ENCODE assay signal across 37 mouse cellular contexts in the genomic region with DNA sequence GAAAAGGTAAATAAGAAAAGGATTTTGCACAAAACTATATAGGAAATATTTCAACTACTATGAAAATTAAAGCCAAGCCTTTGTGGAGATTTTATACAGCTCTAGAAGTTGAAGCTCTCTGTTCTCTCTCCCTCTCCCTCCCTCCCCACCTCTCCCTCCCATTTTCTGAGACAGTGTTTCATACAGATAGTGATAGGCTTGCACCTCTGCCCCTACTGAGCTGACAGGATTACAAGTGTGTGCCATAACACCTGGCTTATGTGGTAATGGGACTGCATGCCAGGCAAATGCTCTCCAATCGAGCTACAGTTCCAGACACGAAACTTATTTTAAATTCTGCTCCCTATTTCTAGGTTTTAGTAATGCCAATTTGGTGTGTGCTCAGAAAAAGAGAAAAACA. TPM values are rescaled to one million over a fixed set of nuclear protein-coding genes. Genes with fewer than 3 reads are reported as not detected.
DNase-seq lines count a peak whose midpoint lies in the region; ATAC-seq and TF ChIP-seq lines count a peak whose summit lies in the region.
"Had no signal": no experiment of that assay in that cellular context is flagged by ENCODE, and none has a peak within 500 bp of the region (broad histone marks: within the 10 kb centered on the region; RNA-seq: fewer than 3 reads in every experiment).

No protein-coding gene starts in this region.

- ATAC-seq in stomach, embryonic 14.5 days (ENCODE audit: insufficient number of reproducible peaks, insufficient read depth, low FRiP score, low read depth), result peak; percentile 61; the same call in 1 of the 2 replicates
- ATAC-seq in stomach, postnatal 0 days (ENCODE audit: low FRiP score, low TSS enrichment), result no peak
- peak; percentile 93 for ATAC-seq in liver, embryonic 16.5 days (ENCODE audit: low read depth)
- ATAC-seq: activated CD4-positive, CD25-positive, alpha-beta regulatory T cell, adult 4 months; lung, postnatal 0 days had no signal

- H3K9me3 ChIP-seq in stomach, embryonic 14.5 days (ENCODE audit: control insufficient read depth, low read depth, low read length), result no peaks in the 10 kb centered on the region
- no peaks in the 10 kb centered on the region for H3K9me3 ChIP-seq in stomach, postnatal 0 days (ENCODE audit: control insufficient read depth, low read length)
- H3K9me3 ChIP-seq in liver, embryonic 16.5 days (replicated peaks; ENCODE audit: control insufficient read depth, low read length), result 0 out of 2 replicates have a peak, but pooled peaks cover 3% of the 10 kb centered on the region
- no peaks in the 10 kb centered on the region for H3K9me3 ChIP-seq in hindbrain, embryonic 10.5 days
- H3K9me3 ChIP-seq: heart, embryonic 10.5 days; hindbrain, embryonic 15.5 days; neural tube, embryonic 13.5 days had no signal

- peaks cover 7% of the 10 kb centered on the region; the same call in 1 of the 2 replicates for H3K4me1 ChIP-seq in stomach, embryonic 14.5 days (ENCODE audit: control insufficient read depth, insufficient read depth, low read length)
- no peaks in the 10 kb centered on the region for H3K4me1 ChIP-seq in stomach, postnatal 0 days (replicated peaks; ENCODE audit: control insufficient read depth, insufficient read depth)
- H3K4me1 ChIP-seq in liver, embryonic 16.5 days (ENCODE audit: control insufficient read depth, low read depth, low read length), result peaks cover 83% of the 10 kb centered on the region
- no peaks in the 10 kb centered on the region for H3K4me1 ChIP-seq in hindbrain, embryonic 10.5 days (replicated peaks)
- H3K4me1 ChIP-seq: embryonic facial prominence, embryonic 10.5 days; forebrain, embryonic 12.5 days; heart, embryonic 10.5 days; hindbrain, embryonic 15.5 days; limb, embryonic 10.5 days had no signal

- H3K36me3 ChIP-seq in stomach, embryonic 14.5 days (ENCODE audit: control insufficient read depth, insufficient read depth, low read length), result no peaks in the 10 kb centered on the region
- no peaks in the 10 kb centered on the region for H3K36me3 ChIP-seq in stomach, postnatal 0 days (ENCODE audit: control insufficient read depth, insufficient read depth, low read length)
- H3K36me3 ChIP-seq in liver, embryonic 16.5 days (ENCODE audit: control insufficient read depth, insufficient read depth), result peaks cover 18% of the 10 kb centered on the region
- H3K36me3 ChIP-seq in hindbrain, embryonic 10.5 days, result 0 out of 2 replicates have a peak, but pooled peaks cover 5% of the 10 kb centered on the region
- H3K36me3 ChIP-seq: forebrain, embryonic 12.5 days; heart, embryonic 10.5 days; hindbrain, embryonic 15.5 days; neural tube, embryonic 13.5 days had no signal

- H3K4me2 ChIP-seq in stomach, embryonic 14.5 days (replicated peaks; ENCODE audit: low read depth, low read length), result no peak overlapping the region
- H3K4me2 ChIP-seq in stomach, postnatal 0 days (replicated peaks; ENCODE audit: low read depth), result no peak overlapping the region
- peak overlapping the region; percentile 50 for H3K4me2 ChIP-seq in liver, embryonic 16.5 days (ENCODE audit: low read depth, low read length)
- H3K4me2 ChIP-seq: forebrain, embryonic 12.5 days; hindbrain, embryonic 15.5 days; neural tube, embryonic 13.5 days had no signal

- TF ChIP-seq EP300 in stomach, postnatal 0 days (optimal IDR thresholded peaks at IDR 0.05), result no peak

- H3K27ac ChIP-seq in stomach, embryonic 14.5 days (ENCODE audit: low read length), result no peak overlapping the region
- no peak overlapping the region for H3K27ac ChIP-seq in stomach, postnatal 0 days (replicated peaks)
- peak overlapping the region; percentile 85 for H3K27ac ChIP-seq in liver, embryonic 16.5 days (ENCODE audit: low read length)
- H3K27ac ChIP-seq in hindbrain, embryonic 10.5 days, result no peak overlapping the region
- H3K27ac ChIP-seq: embryonic facial prominence, embryonic 10.5 days; forebrain, embryonic 12.5 days; heart, embryonic 10.5 days; hindbrain, embryonic 15.5 days; kidney, postnatal 0 days; left cerebral cortex, adult 2 months; limb, embryonic 10.5 days; neural tube, embryonic 13.5 days had no signal

- H3K4me3 ChIP-seq in stomach, embryonic 14.5 days (ENCODE audit: low read depth, low read length), result no peak overlapping the region
- no peak overlapping the region for H3K4me3 ChIP-seq in stomach, postnatal 0 days (ENCODE audit: low read depth, low read length)
- H3K4me3 ChIP-seq in liver, embryonic 16.5 days (ENCODE audit: low read depth, low read length), result peak overlapping the region; percentile 6; the same call in 1 of the 2 replicates
- H3K4me3 ChIP-seq in hindbrain, embryonic 10.5 days, result no peak overlapping the region
- H3K4me3 ChIP-seq: embryonic facial prominence, embryonic 10.5 days; forebrain, embryonic 12.5 days; heart, embryonic 10.5 days; hindbrain, embryonic 15.5 days; left cerebral cortex, adult 2 months; limb, embryonic 10.5 days; myocyte; neural tube, embryonic 13.5 days had no signal

- no peak for DNase-seq in stomach, postnatal 0 days (ENCODE audit: low spot score)
- DNase-seq in liver, result peak; percentile 76
- no peak for DNase-seq in hindbrain, embryonic 10.5 days (ENCODE audit: low spot score)
- no peak for DNase-seq in adrenal gland, postnatal 10 days
- DNase-seq in gastrocnemius, postnatal 4 days (ENCODE audit: low spot score in 2 of 2), result no peak
- DNase-seq: adrenal gland, adult 8-10 months; cerebellum, postnatal 10 days; gastrocnemius, postnatal 36 days; heart, postnatal 36 days; kidney, adult 2 months; midbrain, embryonic 14.5 days; retina, postnatal 1 day; right cerebral cortex, postnatal 25 days; thymus, adult 18-20 months; thymus, postnatal 36 days had no signal

- TF ChIP-seq CTCF in stomach, postnatal 0 days (IDR thresholded peaks at IDR 0.05; ENCODE audit: low read depth), result no peak

- no peaks in the 10 kb centered on the region for H3K27me3 ChIP-seq in stomach, embryonic 14.5 days (ENCODE audit: control insufficient read depth, insufficient read depth, low read length)
- H3K27me3 ChIP-seq in stomach, postnatal 0 days (ENCODE audit: control insufficient read depth, insufficient read depth, low read length), result no peaks in the 10 kb centered on the region
- no peaks in the 10 kb centered on the region for H3K27me3 ChIP-seq in liver, embryonic 16.5 days (ENCODE audit: control insufficient read depth, insufficient read depth, low read depth, low read length)
- no peaks in the 10 kb centered on the region for H3K27me3 ChIP-seq in hindbrain, embryonic 10.5 days (ENCODE audit: insufficient read depth, poor library complexity, severe bottlenecking)
- H3K27me3 ChIP-seq: forebrain, embryonic 12.5 days; hindbrain, embryonic 15.5 days; neural tube, embryonic 13.5 days had no signal

- 73% methylated on average over 2 of the region's 2 CpGs for WGBS in stomach, embryonic 14.5 days
- 73% methylated on average over 2 of the region's 2 CpGs for WGBS in stomach, postnatal 0 days
- whole genome bisulfite sequencing in liver, embryonic 16.5 days (ENCODE audit: insufficient replicate concordance), result 28% methylated on average over 2 of the region's 2 CpGs
- 88% methylated on average over 2 of the region's 2 CpGs for WGBS in hindbrain, embryonic 10.5 days

- H3K9ac ChIP-seq in stomach, embryonic 14.5 days (replicated peaks; ENCODE audit: low read depth, low read length), result no peak overlapping the region
- no peak overlapping the region for H3K9ac ChIP-seq in stomach, postnatal 0 days (ENCODE audit: low read length)
- H3K9ac ChIP-seq in liver, embryonic 16.5 days (ENCODE audit: low read depth, low read length), result no peak overlapping the region
- H3K9ac ChIP-seq: forebrain, embryonic 12.5 days; hindbrain, embryonic 15.5 days; neural tube, embryonic 13.5 days had no signal

RNA-seq across cellular contexts. Expression of gene Nt5c3, which starts 12.8 kb away (rescaled TPM):
- polyA plus RNA-seq in stomach, embryonic 14.5 days (2014; fragmentation: Nextera tagmentation; extraction: Ambion mirVana), result 75.1 and 80.5 TPM in 2 replicates
- 123 and 124 TPM in 2 replicates for polyA plus RNA-seq in stomach, postnatal 0 days (2015; fragmentation: Nextera tagmentation; extraction: Ambion mirVana)
- polyA plus RNA-seq in liver, embryonic 16.5 days (2015; fragmentation: Nextera tagmentation; extraction: Ambion mirVana), result 240 and 242 TPM in 2 replicates
- polyA plus RNA-seq in hindbrain, embryonic 10.5 days (2016; fragmentation: Nextera tagmentation; extraction: Ambion mirVana), result 66.4 and 73.5 TPM in 2 replicates
- 10 to 100 TPM; 24.8 to 29.0 TPM for total RNA-seq in adrenal gland, postnatal 10 days (2021)
- 10 to 100 TPM; 44.7 to 58.6 TPM for total RNA-seq in gastrocnemius, postnatal 4 days (2021)

RNA-seq across cellular contexts. Expression of gene Vmn1r4, which starts 12.9 kb away (rescaled TPM):
- 0.43 TPM in 1 of 2 replicates, not detected in the other for polyA plus RNA-seq in stomach, embryonic 14.5 days (2014; fragmentation: Nextera tagmentation; extraction: Ambion mirVana)
- polyA plus RNA-seq in stomach, postnatal 0 days (2015; fragmentation: Nextera tagmentation; extraction: Ambion mirVana), result 0.12 and 0.29 TPM in 2 replicates
- polyA plus RNA-seq in liver, embryonic 16.5 days (2015; fragmentation: Nextera tagmentation; extraction: Ambion mirVana), result 0.15 and 0.18 TPM in 2 replicates
- polyA plus RNA-seq in hindbrain, embryonic 10.5 days (2016; fragmentation: Nextera tagmentation; extraction: Ambion mirVana), result 0.27 and 0.47 TPM in 2 replicates
- total RNA-seq in adrenal gland, postnatal 10 days (2021), result under 1 TPM; 0.30 to 0.36 TPM
- under 1 TPM; 0.13 to 0.61 TPM for total RNA-seq in gastrocnemius, postnatal 4 days (2021)
- total RNA-seq: heart, postnatal 36 days had no signal
- polyA plus RNA-seq: activated CD4-positive, CD25-positive, alpha-beta regulatory T cell, adult 4 months; large intestine, adult 2 months; liver, adult 2 months had no signal

RNA-seq across cellular contexts. Expression of gene Vmn1r5, which starts 59.2 kb away (rescaled TPM):
- not detected in 2 replicates for polyA plus RNA-seq in stomach, embryonic 14.5 days (2014; fragmentation: Nextera tagmentation; extraction: Ambion mirVana)
- polyA plus RNA-seq in stomach, postnatal 0 days (2015; fragmentation: Nextera tagmentation; extraction: Ambion mirVana), result not detected in 2 replicates
- polyA plus RNA-seq in liver, embryonic 16.5 days (2015; fragmentation: Nextera tagmentation; extraction: Ambion mirVana), result not detected in 2 replicates
- not detected in 2 replicates for polyA plus RNA-seq in hindbrain, embryonic 10.5 days (2016; fragmentation: Nextera tagmentation; extraction: Ambion mirVana)
- not detected for total RNA-seq in adrenal gland, postnatal 10 days (2021)
- total RNA-seq in gastrocnemius, postnatal 4 days (2021), result not detected
- total RNA-seq: adrenal gland, adult 8-10 months; gastrocnemius, adult 18-20 months; gastrocnemius, postnatal 36 days; heart, postnatal 36 days; layer of hippocampus, postnatal 10 days; left cerebral cortex, adult 2 months had no signal
- polyA plus RNA-seq: activated CD4-positive, CD25-positive, alpha-beta regulatory T cell, adult 4 months; brain, embryonic 14.5 days; C2C12; cortical plate, adult 2 months; embryonic facial prominence, embryonic 10.5 days; forebrain, embryonic 12.5 days; heart, embryonic 10.5 days; hindbrain, embryonic 15.5 days; intestine, embryonic 14.5 days; kidney, adult 2 months; kidney, postnatal 0 days; large intestine, adult 2 months; limb, embryonic 10.5 days; liver, adult 2 months; lung, postnatal 0 days; midbrain, embryonic 14.5 days; myocyte; neural tube, embryonic 13.5 days; spleen, adult 2 months had no signal
